8 mouse cellular contexts compared by ENCODE assay signal in genomic region chr5:125441234-125442114, GRCm38 (mm10). TPM values are rescaled to one million over a fixed set of nuclear protein-coding genes. Genes with fewer than 3 reads are reported as not detected.
DNase-seq lines count a peak whose midpoint lies in the region; ATAC-seq lines count a peak whose summit lies in the region.

TSS of gene Bri3bp (plus strand) at chr5:125441568.

- no peaks in the 10 kb centered on the region for H3K36me3 ChIP-seq in intestine, embryonic 14.5 days (ENCODE audit: control insufficient read depth, insufficient read depth, low read length)
- H3K36me3 ChIP-seq in limb, embryonic 10.5 days, result peaks cover 33% of the 10 kb centered on the region
- no peaks in the 10 kb centered on the region for H3K36me3 ChIP-seq in midbrain, embryonic 13.5 days

- WGBS in intestine, embryonic 14.5 days, result under 1% methylated on average over 95 of the region's 97 CpGs
- under 1% methylated on average over 94 of the region's 97 CpGs for WGBS in limb, embryonic 10.5 days
- under 1% methylated on average over 87 of the region's 97 CpGs for WGBS in midbrain, embryonic 13.5 days

- peak; percentile 30 for DNase-seq in gastrocnemius, adult 18-20 months (ENCODE audit: low spot score)
- DNase-seq in gastrocnemius, adult 8-10 months (ENCODE audit: low spot score in 2 of 2), result no peak
- peak; percentile 77 to 82 for DNase-seq in cerebellum, postnatal 25 days
- DNase-seq in gastrocnemius, postnatal 25 days, result peak; percentile 50
- peak; percentile 90 for DNase-seq in intestine, embryonic 14.5 days (ENCODE audit: low spot score)
- peak; percentile 88 for DNase-seq in limb, embryonic 10.5 days (ENCODE audit: low spot score)
- peak; percentile 65 to 71 for DNase-seq in spleen, postnatal 10 days (ENCODE audit: low spot score in 2 of 2)

- 0 out of 2 replicates have a peak, but pooled peaks cover 3% of the 10 kb centered on the region for H3K9me3 ChIP-seq in intestine, embryonic 14.5 days (ENCODE audit: control insufficient read depth, low read length)
- H3K9me3 ChIP-seq in limb, embryonic 10.5 days (replicated peaks), result no peaks in the 10 kb centered on the region
- H3K9me3 ChIP-seq in midbrain, embryonic 13.5 days, result no peaks in the 10 kb centered on the region

- no peaks in the 10 kb centered on the region for H3K27me3 ChIP-seq in intestine, embryonic 14.5 days (replicated peaks; ENCODE audit: control insufficient read depth, insufficient read depth, low read length)
- no peaks in the 10 kb centered on the region for H3K27me3 ChIP-seq in limb, embryonic 10.5 days (ENCODE audit: low read depth, poor library complexity, severe bottlenecking)
- no peaks in the 10 kb centered on the region for H3K27me3 ChIP-seq in midbrain, embryonic 13.5 days

- ATAC-seq in intestine, embryonic 14.5 days (replicated peaks; ENCODE audit: low FRiP score, low TSS enrichment, low read depth), result peak; percentile 95
- peak; percentile 86 for ATAC-seq in midbrain, embryonic 13.5 days

- H3K4me2 ChIP-seq in intestine, embryonic 14.5 days (ENCODE audit: low read length), result peak within 1 kb of the TSS; percentile 78
- H3K4me2 ChIP-seq in midbrain, embryonic 13.5 days (replicated peaks), result peak within 1 kb of the TSS; percentile 81

- peaks cover 10% of the 10 kb centered on the region for H3K4me1 ChIP-seq in intestine, embryonic 14.5 days (replicated peaks; ENCODE audit: control insufficient read depth, insufficient read depth, low read length)
- peaks cover 22% of the 10 kb centered on the region for H3K4me1 ChIP-seq in limb, embryonic 10.5 days
- peaks cover 21% of the 10 kb centered on the region for H3K4me1 ChIP-seq in midbrain, embryonic 13.5 days (replicated peaks)

- peak within 1 kb of the TSS; percentile 78 for H3K9ac ChIP-seq in intestine, embryonic 14.5 days (ENCODE audit: low read length)
- H3K9ac ChIP-seq in midbrain, embryonic 13.5 days (replicated peaks), result peak within 1 kb of the TSS; percentile 87

- peak within 1 kb of the TSS; percentile 77 for H3K27ac ChIP-seq in intestine, embryonic 14.5 days (ENCODE audit: low read depth)
- H3K27ac ChIP-seq in limb, embryonic 10.5 days, result peak within 1 kb of the TSS; percentile 97
- H3K27ac ChIP-seq in midbrain, embryonic 13.5 days, result peak within 1 kb of the TSS; percentile 76

- H3K4me3 ChIP-seq in intestine, embryonic 14.5 days (ENCODE audit: low read depth, low read length), result peak within 1 kb of the TSS; percentile 94
- peak within 1 kb of the TSS; percentile 95 for H3K4me3 ChIP-seq in limb, embryonic 10.5 days
- H3K4me3 ChIP-seq in midbrain, embryonic 13.5 days (replicated peaks), result peak within 1 kb of the TSS; percentile 88

RNA-seq across cellular contexts. Expression of gene Bri3bp, which starts in this region (rescaled TPM):
- 1 to 10 TPM; 2.6 to 3.2 TPM for total RNA-seq in gastrocnemius, adult 18-20 months (2021)
- total RNA-seq in gastrocnemius, adult 8-10 months (2022), result 1 to 10 TPM; 3.0 to 4.6 (median 4.1) TPM
- 1 to 10 TPM; 3.5 to 4.7 TPM for total RNA-seq in gastrocnemius, postnatal 25 days (2021)
- 48.4 and 50.9 TPM in 2 replicates for polyA plus RNA-seq in intestine, embryonic 14.5 days (2014; fragmentation: Nextera tagmentation; extraction: Ambion mirVana)
- polyA plus RNA-seq in limb, embryonic 10.5 days (2016; fragmentation: Nextera tagmentation; extraction: Ambion mirVana), result 52.1 and 59.0 TPM in 2 replicates
- 28.2 and 29.6 TPM in 2 replicates for polyA plus RNA-seq in midbrain, embryonic 13.5 days (2015; fragmentation: Nextera tagmentation; extraction: Ambion mirVana)

Comparison
In these comparisons a context has a peak if more than half of its experiments do, and no peak if none do; other contexts are left out.
1. DNase-seq: peak in gastrocnemius, adult 18-20 months (single experiment), cerebellum, postnatal 25 days (2 of 2), gastrocnemius, postnatal 25 days (single experiment), intestine, embryonic 14.5 days (single experiment), limb, embryonic 10.5 days (single experiment) and spleen, postnatal 10 days (2 of 2); none in gastrocnemius, adult 8-10 months (0 of 2).
2. Peak in every context shown above with its lines, with median percentiles within 50 percentile points of each other: H3K27ac ChIP-seq and H3K4me3 ChIP-seq.